Mouse (Mus musculus): ENCODE data around the gene Kcnj15. TPM values are rescaled to one million over a fixed set of nuclear protein-coding genes. Genes with fewer than 3 reads are reported as not detected.

The Kcnj15 gene
- total and polyA plus RNA-seq, 2 experiments from 2014 or later, result 0.05 to 0.34 TPM

- no peak for TF ChIP-seq CTCF (IDR thresholded peaks at IDR 0.05; ENCODE audit: low read depth)
- no peaks in the 10 kb centered on the region for H3K27me3 ChIP-seq (ENCODE audit: insufficient read depth, low read length)
- H3K36me3 ChIP-seq (ENCODE audit: insufficient read depth, low read length), result no peaks in the 10 kb centered on the region
- no peak for DNase-seq (ENCODE audit: low spot score)
- H3K9me3 ChIP-seq (ENCODE audit: low read length), result no peaks in the 10 kb centered on the region
- H3K9ac ChIP-seq (replicated peaks; ENCODE audit: low read length), result no peak overlapping the region
- H3K4me3 ChIP-seq (ENCODE audit: low read length), result no peak overlapping the region
- H3K27ac ChIP-seq, result no peak overlapping the region
- no peak overlapping the region for H3K4me2 ChIP-seq (ENCODE audit: low read depth, low read length)
- H3K4me1 ChIP-seq (ENCODE audit: insufficient read depth, low read length), result no peaks in the 10 kb centered on the region
- WGBS, result 83% methylated on average over 4 of the region's 4 CpGs
- ATAC-seq, result no peak
Observed at GRCm38 (mm10) chr16:95231768-95232167, 25.6 kb upstream of the Kcnj15 start.

GRCm38 (mm10) chr16:95234891-95235548, 22.3 kb upstream of the Kcnj15 start:
- Histone ChIP-seq H3K9ac (replicated peaks; ENCODE audit: low read length) (no peak overlapping the region), H3K4me1 (ENCODE audit: insufficient read depth, low read length) (no peaks in the 10 kb centered on the region), H3K4me2 (ENCODE audit: low read depth, low read length) (no peak overlapping the region), H3K27me3 (ENCODE audit: insufficient read depth, low read length) (no peaks in the 10 kb centered on the region), H3K27ac (no peak overlapping the region), H3K9me3 (ENCODE audit: low read length) (no peaks in the 10 kb centered on the region), H3K4me3 (ENCODE audit: low read length) (no peak overlapping the region), H3K36me3 (ENCODE audit: insufficient read depth, low read length) (no peaks in the 10 kb centered on the region)
- no peak for ATAC-seq
- 93% methylated on average over 2 of the region's 2 CpGs for WGBS
- no peak for TF ChIP-seq CTCF (IDR thresholded peaks at IDR 0.05; ENCODE audit: low read depth)
- no peak for DNase-seq (ENCODE audit: low spot score)

GRCm38 (mm10) chr16:95239209-95239925, 18.0 kb upstream of the Kcnj15 start:
- 78% methylated on average over 7 of the region's 7 CpGs for WGBS
- Histone ChIP-seq H3K4me2 (ENCODE audit: low read depth, low read length) (no peak overlapping the region), H3K27me3 (ENCODE audit: insufficient read depth, low read length) (no peaks in the 10 kb centered on the region), H3K9me3 (ENCODE audit: low read length) (no peaks in the 10 kb centered on the region), H3K9ac (replicated peaks; ENCODE audit: low read length) (no peak overlapping the region), H3K27ac (no peak overlapping the region), H3K4me3 (ENCODE audit: low read length) (no peak overlapping the region), H3K4me1 (ENCODE audit: insufficient read depth, low read length) (no peaks in the 10 kb centered on the region), H3K36me3 (ENCODE audit: insufficient read depth, low read length) (no peaks in the 10 kb centered on the region)
- TF ChIP-seq CTCF (IDR thresholded peaks at IDR 0.05; ENCODE audit: low read depth), result no peak
- no peak for ATAC-seq
- no peak for DNase-seq (ENCODE audit: low spot score)

- H3K4me1 ChIP-seq (ENCODE audit: insufficient read depth, low read length), result no peaks in the 10 kb centered on the region
- no peak overlapping the region for H3K9ac ChIP-seq (replicated peaks; ENCODE audit: low read length)
- H3K9me3 ChIP-seq (ENCODE audit: low read length), result no peaks in the 10 kb centered on the region
- TF ChIP-seq CTCF (IDR thresholded peaks at IDR 0.05; ENCODE audit: low read depth), result no peak
- H3K27me3 ChIP-seq (ENCODE audit: insufficient read depth, low read length), result no peaks in the 10 kb centered on the region
- no peak overlapping the region for H3K27ac ChIP-seq
- no peak for DNase-seq (ENCODE audit: low spot score)
- no peak for ATAC-seq
- WGBS, result 69% methylated on average over 5 of the region's 5 CpGs
- no peak overlapping the region for H3K4me3 ChIP-seq (ENCODE audit: low read length)
- no peak overlapping the region for H3K4me2 ChIP-seq (ENCODE audit: low read depth, low read length)
- no peaks in the 10 kb centered on the region for H3K36me3 ChIP-seq (ENCODE audit: insufficient read depth, low read length)
Observed at GRCm38 (mm10) chr16:95240688-95241087, 16.7 kb upstream of the Kcnj15 start.

GRCm38 (mm10) chr16:95241581-95241980, 15.8 kb upstream of the Kcnj15 start:
- no peak for DNase-seq (ENCODE audit: low spot score)
- TF ChIP-seq CTCF (IDR thresholded peaks at IDR 0.05; ENCODE audit: low read depth), result no peak
- 68% methylated on average over 4 of the region's 4 CpGs for WGBS

GRCm38 (mm10) chr16:95242114-95242513, 15.2 kb upstream of the Kcnj15 start:
- H3K4me1 ChIP-seq (ENCODE audit: insufficient read depth, low read length), result no peaks in the 10 kb centered on the region
- H3K9ac ChIP-seq (replicated peaks; ENCODE audit: low read length), result no peak overlapping the region
- 88% methylated on average over 4 of the region's 4 CpGs for WGBS
- H3K4me2 ChIP-seq (ENCODE audit: low read depth, low read length), result no peak overlapping the region
- no peak for ATAC-seq
- no peak overlapping the region for H3K27ac ChIP-seq
- no peaks in the 10 kb centered on the region for H3K9me3 ChIP-seq (ENCODE audit: low read length)
- H3K36me3 ChIP-seq (ENCODE audit: insufficient read depth, low read length), result no peaks in the 10 kb centered on the region
- no peak overlapping the region for H3K4me3 ChIP-seq (ENCODE audit: low read length)
- TF ChIP-seq CTCF (IDR thresholded peaks at IDR 0.05; ENCODE audit: low read depth), result no peak
- H3K27me3 ChIP-seq (ENCODE audit: insufficient read depth, low read length), result no peaks in the 10 kb centered on the region
- DNase-seq (ENCODE audit: low spot score), result no peak

More at GRCm38 (mm10) chr16:95241581-95241980, 15.8 kb upstream of the Kcnj15 start:
- H3K27me3 ChIP-seq (ENCODE audit: insufficient read depth, low read length), result no peaks in the 10 kb centered on the region
- no peak overlapping the region for H3K9ac ChIP-seq (replicated peaks; ENCODE audit: low read length)
- no peaks in the 10 kb centered on the region for H3K9me3 ChIP-seq (ENCODE audit: low read length)
- no peak overlapping the region for H3K4me3 ChIP-seq (ENCODE audit: low read length)
- H3K27ac ChIP-seq, result no peak overlapping the region
- H3K4me2 ChIP-seq (ENCODE audit: low read depth, low read length), result no peak overlapping the region
- no peak for ATAC-seq
- no peaks in the 10 kb centered on the region for H3K36me3 ChIP-seq (ENCODE audit: insufficient read depth, low read length)
- H3K4me1 ChIP-seq (ENCODE audit: insufficient read depth, low read length), result no peaks in the 10 kb centered on the region

GRCm38 (mm10) chr16:95243401-95243800, 14.0 kb upstream of the Kcnj15 start:
- no peak for TF ChIP-seq CTCF (IDR thresholded peaks at IDR 0.05; ENCODE audit: low read depth)
- Histone ChIP-seq H3K27ac (no peak overlapping the region), H3K4me3 (ENCODE audit: low read length) (no peak overlapping the region), H3K4me2 (ENCODE audit: low read depth, low read length) (no peak overlapping the region), H3K9ac (replicated peaks; ENCODE audit: low read length) (no peak overlapping the region), H3K4me1 (ENCODE audit: insufficient read depth, low read length) (no peaks in the 10 kb centered on the region), H3K27me3 (ENCODE audit: insufficient read depth, low read length) (no peaks in the 10 kb centered on the region), H3K9me3 (ENCODE audit: low read length) (no peaks in the 10 kb centered on the region), H3K36me3 (ENCODE audit: insufficient read depth, low read length) (no peaks in the 10 kb centered on the region)
- WGBS, result 83% methylated on average over 1 of the region's 1 CpGs
- DNase-seq (ENCODE audit: low spot score), result no peak
- ATAC-seq, result no peak

Data from hindbrain, postnatal 0 days (tissue).